Mouse (Mus musculus) heart, postnatal 0 days (tissue): ENCODE results near the gene Bbs9.

Experiments used
- CTCF ChIP-seq: IDR thresholded peaks from 2 replicates; pipeline ENCODE4 v1.5.1; 2016; ENCODE audit warnings: antibody characterized with exemption, control low read depth, low read depth
- EP300 ChIP-seq: IDR thresholded peaks from 2 replicates; pipeline ENCODE4 v1.6.1; 2016; ENCODE audit warnings: antibody characterized with exemption, low read depth

DNA sequence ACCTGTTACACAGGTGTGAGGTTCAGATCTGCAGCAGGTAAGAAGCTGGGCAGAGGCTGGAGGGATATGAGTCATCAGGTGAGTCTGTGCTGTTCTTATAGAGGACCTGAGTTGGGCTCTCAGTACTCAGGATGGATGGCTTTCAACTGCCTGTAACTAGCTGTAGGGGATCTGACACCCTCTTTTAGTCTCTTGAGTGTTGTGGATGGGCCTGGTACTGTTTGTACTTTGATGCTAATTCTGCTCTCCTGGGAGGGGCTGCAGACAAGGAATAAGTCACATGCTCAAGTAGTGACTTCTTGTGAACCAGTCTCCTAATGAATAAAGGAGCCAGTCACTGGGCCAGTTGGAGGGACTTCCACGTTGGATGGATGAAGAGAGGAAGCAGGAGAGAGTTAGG, 257.1 kb downstream of the Bbs9 start:
- TF ChIP-seq CTCF (no peak), EP300 (no peak)
